Mouse (Mus musculus) thymus, postnatal 36 days (tissue): ENCODE data around the gene Il3ra.
A peak's percentile ranks its signal among the peaks of the same experiment; 100 is the strongest.

ENCODE experiments used
- DNase-seq, 2 experiments: peaks; one replicate each; pipeline ENCODE4 v3.0.0; 2022; ENCODE audit warnings: mixed read lengths in 2 of 2

Il3ra gene

GRCm38 (mm10) chr14:14345948-14346812 is at the start of gene Il3ra:
TSS of gene Il3ra (plus strand) at chr14:14346275.
- peak; percentile 74 to 75 for DNase-seq

DNA sequence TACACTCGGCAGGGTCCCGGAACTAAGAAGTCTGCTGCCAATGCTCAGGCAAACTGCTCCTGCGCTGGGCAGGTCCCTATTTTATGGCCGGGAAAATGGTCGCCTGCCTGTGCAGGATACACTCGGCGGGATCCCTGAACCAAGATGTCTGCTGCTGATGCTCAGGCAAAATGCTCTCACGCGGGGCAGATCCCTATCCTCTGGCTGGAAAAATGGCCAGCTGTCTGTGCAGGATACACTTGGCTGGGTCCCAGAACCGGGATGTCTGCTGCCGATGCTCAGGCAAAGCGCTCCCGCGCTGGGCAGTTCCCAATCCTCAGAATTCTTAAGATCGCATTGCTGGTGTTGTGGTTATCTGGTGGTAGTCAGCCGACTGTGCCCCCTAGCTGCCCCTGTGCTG is 37.1 kb upstream of the Il3ra start:
- no peak for DNase-seq

DNA sequence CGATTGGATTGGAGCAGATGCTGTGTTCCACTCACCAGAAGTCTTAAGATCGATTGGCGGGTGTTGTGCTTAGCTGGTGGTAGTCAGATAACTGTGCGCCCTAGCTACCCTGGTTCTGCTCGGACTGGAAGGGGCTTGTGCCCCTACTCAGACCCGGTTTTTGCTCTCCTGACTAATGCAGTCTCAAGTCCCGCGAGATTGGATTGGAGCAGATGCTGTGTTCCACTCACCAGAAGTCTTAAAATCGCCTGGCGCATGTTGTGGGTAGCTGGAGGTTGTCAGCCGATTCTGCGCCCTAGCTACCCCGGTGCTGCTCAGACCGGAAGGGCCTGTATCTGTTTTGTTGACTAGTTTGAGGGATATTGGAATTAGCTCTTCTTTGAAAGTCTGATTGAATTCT is 36.7 kb upstream of the Il3ra start:
- DNase-seq = no peak

- no peak for DNase-seq
Observed at GRCm38 (mm10) chr14:14322528-14322927, 23.5 kb upstream of the Il3ra start, which contains the start of gene Olfr31. TSS of gene Olfr31 (plus strand) at chr14:14322828.

- peak; percentile 93 to 94 for DNase-seq
Observed at GRCm38 (mm10) chr14:14345113-14345871, 783 bp upstream of the Il3ra start.

DNA sequence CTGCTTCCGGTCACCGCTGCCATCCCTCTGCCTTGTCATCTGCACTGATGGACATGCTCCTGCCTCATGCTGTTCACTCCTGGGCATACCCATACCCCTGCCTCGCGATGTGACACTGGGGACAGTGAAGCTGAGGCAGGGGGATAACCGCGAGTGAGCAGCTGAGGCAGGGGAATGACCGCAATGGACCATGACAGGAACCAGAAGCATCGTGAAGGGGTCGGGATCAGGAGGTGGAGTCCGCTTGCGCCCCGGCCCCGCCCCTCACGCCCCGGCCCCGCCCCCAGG is 682 bp downstream of the Il3ra start:
- no peak for DNase-seq

GRCm38 (mm10) chr14:14347151-14347835 is 1.2 kb downstream of the Il3ra start:
- DNase-seq = peak; percentile 18 to 59

GRCm38 (mm10) chr14:14347836-14348621 is 2.0 kb downstream of the Il3ra start:
- DNase-seq = peak; percentile 21 to 56

DNA sequence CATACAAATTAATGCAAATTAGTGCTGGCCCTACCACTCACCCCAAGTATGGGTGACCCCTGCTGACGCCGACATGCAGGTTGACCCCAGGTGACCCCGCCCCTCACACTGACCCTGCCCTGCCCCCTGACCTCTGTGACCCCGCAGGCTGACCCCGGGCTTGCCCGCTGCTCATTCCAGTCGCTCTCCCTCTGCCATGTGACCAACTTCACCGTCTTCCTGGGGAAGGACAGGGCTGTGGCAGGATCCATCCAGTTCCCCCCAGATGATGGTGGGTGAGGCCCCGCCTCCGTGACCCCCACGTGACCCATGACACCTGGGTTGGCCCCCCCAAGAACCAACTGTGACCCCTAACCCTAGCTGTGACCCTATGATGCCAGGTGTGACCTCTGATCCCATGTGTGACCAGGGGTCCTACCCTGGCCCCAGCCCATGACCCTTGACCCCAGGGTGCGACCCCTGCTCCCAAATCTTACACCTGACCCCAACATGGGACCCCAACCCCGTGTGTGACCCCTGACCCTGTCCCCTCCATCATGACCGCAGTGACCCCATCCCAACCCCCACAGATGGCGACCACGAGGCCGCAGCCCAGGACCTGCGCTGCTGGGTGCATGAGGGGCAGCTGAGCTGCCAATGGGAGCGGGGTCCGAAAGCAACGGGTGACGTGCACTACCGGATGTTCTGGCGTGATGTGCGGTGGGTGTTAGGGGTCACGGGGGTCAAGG is 2.8 kb downstream of the Il3ra start:
- peak in 1 of 2 experiments; percentile 34 for DNase-seq

GRCm38 (mm10) chr14:14349485-14350262 is 3.6 kb downstream of the Il3ra start:
- peak in 1 of 2 experiments; percentile 42 for DNase-seq

- DNase-seq = peak in 1 of 2 experiments; percentile 36
Observed at GRCm38 (mm10) chr14:14350263-14351147, 4.4 kb downstream of the Il3ra start.

GRCm38 (mm10) chr14:14351148-14351455 is 5.0 kb downstream of the Il3ra start:
- DNase-seq = peak in 1 of 2 experiments; percentile 25

DNA sequence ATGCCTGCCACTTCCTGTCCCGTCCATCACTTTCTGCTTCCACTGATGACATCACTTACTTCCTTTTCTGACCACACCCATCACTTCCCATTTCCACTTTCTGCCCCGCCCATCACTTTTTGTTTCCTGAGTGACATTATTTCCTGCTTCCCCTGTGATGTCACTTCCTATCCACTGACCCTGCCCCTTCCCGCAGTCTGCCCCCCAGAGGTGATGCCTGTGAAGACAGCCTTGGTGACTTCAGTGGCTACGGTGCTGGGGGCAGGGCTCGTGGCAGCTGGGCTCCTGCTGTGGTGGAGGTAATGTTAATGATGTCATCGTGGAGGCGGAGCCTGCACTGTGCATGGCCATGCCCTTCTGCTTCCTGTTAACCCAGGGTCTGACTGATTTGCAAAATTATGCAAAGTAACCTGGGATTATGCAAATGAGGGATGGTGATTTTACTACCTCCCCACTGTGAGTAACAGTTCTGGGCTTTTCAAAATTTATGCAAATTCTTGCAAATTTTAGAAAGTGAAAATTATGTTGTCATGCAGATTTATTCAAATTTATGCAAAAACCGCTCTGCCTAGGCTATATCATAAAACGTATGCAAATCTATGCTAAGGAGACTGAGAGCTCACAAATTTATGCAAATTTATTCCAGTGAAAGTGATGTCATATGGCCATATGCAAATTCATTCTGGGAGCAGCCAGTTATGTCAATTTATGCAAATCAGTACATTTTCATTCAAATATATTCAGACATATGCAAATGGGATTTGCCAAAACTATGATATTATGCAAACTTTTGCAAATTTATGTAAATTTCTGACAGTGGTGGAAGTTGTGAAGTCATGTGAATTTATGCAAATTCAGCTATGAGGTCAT is 5.9 kb downstream of the Il3ra start:
- peak in 1 of 2 experiments; percentile 21 for DNase-seq

DNA sequence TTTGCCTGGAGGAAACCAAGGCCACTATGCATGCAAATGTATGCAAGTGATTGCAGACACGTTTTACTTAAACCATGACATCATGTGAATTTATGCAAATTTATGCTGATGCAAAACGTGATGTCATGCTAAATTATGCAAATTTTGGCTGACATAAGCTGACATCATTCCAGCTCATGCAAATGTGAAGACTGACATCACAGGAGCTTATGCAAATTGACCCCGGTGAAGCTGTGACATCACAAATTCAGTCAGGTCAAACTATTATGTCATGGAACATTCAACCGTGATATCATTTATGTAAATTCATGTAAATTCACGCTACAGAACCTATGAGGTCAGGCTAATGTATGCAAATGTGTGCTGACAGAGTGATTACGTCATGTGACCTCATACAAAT is 6.5 kb downstream of the Il3ra start:
- no peak for DNase-seq

GRCm38 (mm10) chr14:14353081-14353732 is 7.1 kb downstream of the Il3ra start:
- no peak for DNase-seq

- no peak for DNase-seq
Observed at GRCm38 (mm10) chr14:14353740-14354510, 7.8 kb downstream of the Il3ra start.

- no peak for DNase-seq
Observed at GRCm38 (mm10) chr14:14354511-14355359, 8.7 kb downstream of the Il3ra start.
